14 mouse cellular contexts compared by ENCODE assay signal in genomic region chr19:56069266-56069665, GRCm38 (mm10).
A peak's percentile ranks its signal among the peaks of the same experiment; 100 is the strongest.
DNase-seq lines count a peak whose midpoint lies in the region; ATAC-seq and TF ChIP-seq lines count a peak whose summit lies in the region.
"Had no signal": no experiment of that assay in that cellular context is flagged by ENCODE, and none has a peak within 500 bp of the region (broad histone marks: within the 10 kb centered on the region; RNA-seq: fewer than 3 reads in every experiment).

No protein-coding gene starts in this region.

- no peaks in the 10 kb centered on the region for H3K4me1 ChIP-seq in intestine, postnatal 0 days (replicated peaks; ENCODE audit: control insufficient read depth, insufficient read depth, low read length)

- intact Hi-C loops in left cerebral cortex, postnatal 4 days (cut with DNase I) = no loop called here
- intact Hi-C loops in left cerebral cortex, adult 2 months (cut with DNase I) = no loop called here

- H3K4me2 ChIP-seq in intestine, postnatal 0 days (replicated peaks; ENCODE audit: low read depth) = no peak overlapping the region
- H3K4me2 ChIP-seq: embryonic facial prominence, embryonic 12.5 days; limb, embryonic 15.5 days had no signal

- no peaks in the 10 kb centered on the region for H3K36me3 ChIP-seq in intestine, postnatal 0 days (ENCODE audit: control insufficient read depth, insufficient read depth)
- H3K36me3 ChIP-seq: embryonic facial prominence, embryonic 12.5 days; G1E; limb, embryonic 15.5 days had no signal

- H3K9me3 ChIP-seq in intestine, postnatal 0 days (ENCODE audit: control insufficient read depth) = no peaks in the 10 kb centered on the region
- H3K9me3 ChIP-seq: embryonic facial prominence, embryonic 12.5 days; limb, embryonic 15.5 days; megakaryocyte, embryonic 14.5 days had no signal

- ATAC-seq in megakaryocyte progenitor cell, adult 5-6 weeks (replicated peaks; ENCODE audit: poor library complexity) = 0 out of 2 replicates have a peak, but pooled peaks have one; percentile 1
- no peak for ATAC-seq in intestine, postnatal 0 days

- no peak overlapping the region for H3K4me3 ChIP-seq in left cerebral cortex, adult 2 months
- no peak overlapping the region for H3K4me3 ChIP-seq in intestine, postnatal 0 days (ENCODE audit: low read depth, low read length)
- H3K4me3 ChIP-seq: embryonic facial prominence, embryonic 12.5 days; limb, embryonic 15.5 days; megakaryocyte, embryonic 14.5 days had no signal

- WGBS in intestine, postnatal 0 days = 72% methylated on average over 10 of the region's 10 CpGs

- no peak overlapping the region for H3K27ac ChIP-seq in left cerebral cortex, adult 2 months
- no peak overlapping the region for H3K27ac ChIP-seq in intestine, postnatal 0 days (ENCODE audit: low read depth, low read length)
- H3K27ac ChIP-seq: embryonic facial prominence, embryonic 12.5 days; limb, embryonic 15.5 days had no signal

- no peak overlapping the region for H3K9ac ChIP-seq in intestine, postnatal 0 days (ENCODE audit: low read depth, low read length)
- H3K9ac ChIP-seq: embryonic facial prominence, embryonic 12.5 days; limb, embryonic 15.5 days had no signal

- TF ChIP-seq CTCF in left cerebral cortex, adult 2 months (IDR thresholded peaks at IDR 0.05) = no peak
- TF ChIP-seq CTCF in intestine, postnatal 0 days (IDR thresholded peaks at IDR 0.05; ENCODE audit: low read depth) = no peak

- no peaks in the 10 kb centered on the region for H3K27me3 ChIP-seq in intestine, postnatal 0 days (replicated peaks; ENCODE audit: control insufficient read depth, insufficient read depth, low read length)
- H3K27me3 ChIP-seq: megakaryocyte, embryonic 14.5 days had no signal

- DNase-seq in cerebellum, postnatal 10 days = peak; percentile 25 to 48
- DNase-seq in cerebellum, adult 11-12 months = no peak
- peak; percentile 18 for DNase-seq in left cerebral cortex, postnatal 4 days
- no peak for DNase-seq in left cerebral cortex, adult 2 months (ENCODE audit: extremely low spot score in 1 of 2, low spot score in 2 of 2)
- DNase-seq in embryo, embryonic 11 days = peak; percentile 41
- no peak for DNase-seq in right cerebral cortex, postnatal 36 days (ENCODE audit: low spot score in 2 of 2)
- DNase-seq: layer of hippocampus, postnatal 36 days; right cerebral cortex, postnatal 4 days had no signal

Comparison
In these comparisons a context has a peak if more than half of its experiments do, and no peak if none do; other contexts are left out.
1. DNase-seq: peak in cerebellum, postnatal 10 days (2 of 2), left cerebral cortex, postnatal 4 days (single experiment) and embryo, embryonic 11 days (single experiment); none in cerebellum, adult 11-12 months (single experiment), left cerebral cortex, adult 2 months (0 of 2) and right cerebral cortex, postnatal 36 days (0 of 2).